Mouse (Mus musculus): ENCODE measurements around the gene Polrmt. TPM values are rescaled to one million over a fixed set of nuclear protein-coding genes. Genes with fewer than 3 reads are reported as not detected.
"Not testable (repeated sequence)": the region's sequence is repeated elsewhere in the genome, so short reads cannot be mapped to it uniquely, and the experiment has no call there.

Polrmt gene
- total RNA-seq, 2 experiments from 2014 or later: 9.7 to 20.9 TPM

DNA sequence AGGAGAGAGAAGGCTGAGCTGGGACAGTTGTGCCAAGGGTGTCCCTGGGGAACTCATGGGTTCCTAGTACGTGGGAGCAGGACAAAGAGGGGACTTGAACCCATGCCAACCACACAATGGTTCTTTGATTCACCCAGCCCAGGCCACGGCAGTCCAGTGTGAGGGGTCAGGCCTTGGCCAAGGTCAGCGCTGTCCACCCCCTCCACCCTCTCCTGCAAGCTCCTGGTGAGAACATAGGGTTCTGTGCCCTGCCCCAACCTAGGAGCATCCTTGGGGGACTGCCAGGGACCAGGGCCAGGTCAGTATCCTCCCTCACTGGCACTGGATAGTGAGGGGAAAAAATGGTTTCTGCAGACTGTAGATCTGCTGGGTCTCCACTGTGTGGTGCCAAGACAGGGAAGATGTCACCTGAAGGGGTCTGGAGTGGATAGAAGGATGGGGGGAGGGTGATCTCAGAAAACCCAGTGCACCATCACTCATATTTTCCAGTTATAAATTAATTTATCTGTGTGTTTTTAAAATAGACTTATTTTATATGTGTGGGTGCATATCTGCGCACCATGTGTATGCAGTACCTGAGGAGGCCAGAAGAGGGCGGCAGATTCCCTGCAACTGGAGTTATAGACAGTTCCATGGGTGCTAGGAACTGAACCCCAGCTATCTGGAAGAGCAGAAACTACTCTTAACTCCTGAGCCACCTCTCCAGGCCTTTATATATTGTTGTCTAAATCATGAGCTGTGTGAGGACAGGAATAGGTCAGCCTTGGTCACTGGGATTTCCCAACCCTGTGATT, 28.3 kb upstream of the Polrmt start:
- no peak for ATAC-seq (ENCODE audit: poor library complexity, severe bottlenecking)

DNA sequence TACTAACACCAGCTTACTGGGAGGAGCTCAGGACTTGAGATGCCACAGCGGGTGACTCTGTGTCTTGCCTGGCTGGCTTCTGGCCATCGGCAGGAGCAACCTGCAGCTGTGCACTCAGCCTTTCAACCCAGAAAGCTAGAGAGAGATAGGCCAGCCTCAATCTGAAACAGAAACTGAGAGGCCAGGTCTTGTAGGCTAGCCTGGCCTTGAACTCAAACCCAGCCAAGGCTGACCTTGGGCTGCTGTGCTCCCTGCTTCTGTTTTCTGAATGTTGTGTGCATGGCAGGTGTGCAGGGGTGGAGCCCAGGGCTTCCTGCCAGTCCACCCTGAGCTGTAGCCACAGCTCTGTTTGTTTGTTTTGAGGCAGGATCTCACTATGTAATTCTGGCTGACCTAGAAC, 26.8 kb upstream of the Polrmt start:
- ATAC-seq (ENCODE audit: poor library complexity, severe bottlenecking): no peak

DNA sequence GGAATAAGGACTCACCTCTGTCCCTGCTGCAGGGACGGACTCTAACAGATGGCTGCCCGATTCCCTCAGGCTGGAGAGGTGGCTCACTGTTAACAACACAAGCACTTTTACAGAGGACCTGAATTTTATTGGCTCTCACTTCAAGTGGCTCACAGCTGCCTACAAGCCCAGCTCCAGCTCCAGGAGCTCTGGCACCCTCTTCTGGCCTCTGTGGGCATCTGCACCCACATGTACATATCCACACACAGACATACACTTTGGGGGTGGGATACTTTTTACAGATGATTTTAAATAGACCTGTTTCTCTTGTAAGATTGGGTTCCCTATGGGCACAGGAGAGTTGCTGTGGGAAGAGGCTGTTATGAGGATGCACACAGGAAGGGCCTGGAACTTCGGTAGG, 25.9 kb upstream of the Polrmt start:
- ATAC-seq (ENCODE audit: poor library complexity, severe bottlenecking): no peak

DNA sequence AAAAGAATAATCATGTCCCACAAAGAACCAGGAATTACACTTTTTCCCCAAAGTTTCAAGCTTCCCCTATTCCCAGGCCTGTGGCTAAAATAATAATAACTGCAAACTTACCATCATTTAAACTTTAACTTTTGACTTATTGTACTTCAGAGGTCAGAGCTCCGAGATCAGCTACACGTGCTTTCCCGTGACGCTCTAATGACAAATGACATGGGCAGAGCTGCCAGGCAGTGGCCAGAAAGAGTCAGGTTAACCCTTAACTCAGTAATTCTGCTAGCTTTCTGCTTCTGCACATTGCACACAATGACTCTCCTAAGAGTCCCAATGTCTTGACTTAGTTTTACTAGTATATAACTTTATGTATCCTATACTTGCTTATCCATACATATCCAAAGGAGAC, 22.9 kb upstream of the Polrmt start:
- no peak for ATAC-seq (ENCODE audit: poor library complexity, severe bottlenecking)

DNA sequence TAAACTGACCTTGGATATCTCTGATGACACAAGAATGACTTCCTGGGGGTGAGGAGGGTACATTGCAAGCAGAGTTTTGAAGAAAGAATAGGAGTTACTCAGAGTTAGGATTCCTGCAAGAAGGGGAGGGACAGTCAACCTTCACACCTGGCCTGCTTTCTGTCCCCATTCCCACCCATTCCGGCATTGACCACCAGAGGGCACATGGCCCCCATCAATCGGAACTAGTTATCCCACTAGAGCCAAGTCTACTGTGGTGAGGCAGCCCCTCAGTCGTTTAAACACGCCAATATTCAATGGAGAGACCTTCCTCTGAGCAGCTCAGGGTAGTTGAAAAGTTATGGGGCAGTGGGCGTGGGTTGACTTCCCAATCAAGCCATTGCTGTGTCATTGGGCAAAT, 22.0 kb upstream of the Polrmt start:
- ATAC-seq (ENCODE audit: poor library complexity, severe bottlenecking): 0 out of 2 replicates have a peak, but pooled peaks have one; percentile 23

DNA sequence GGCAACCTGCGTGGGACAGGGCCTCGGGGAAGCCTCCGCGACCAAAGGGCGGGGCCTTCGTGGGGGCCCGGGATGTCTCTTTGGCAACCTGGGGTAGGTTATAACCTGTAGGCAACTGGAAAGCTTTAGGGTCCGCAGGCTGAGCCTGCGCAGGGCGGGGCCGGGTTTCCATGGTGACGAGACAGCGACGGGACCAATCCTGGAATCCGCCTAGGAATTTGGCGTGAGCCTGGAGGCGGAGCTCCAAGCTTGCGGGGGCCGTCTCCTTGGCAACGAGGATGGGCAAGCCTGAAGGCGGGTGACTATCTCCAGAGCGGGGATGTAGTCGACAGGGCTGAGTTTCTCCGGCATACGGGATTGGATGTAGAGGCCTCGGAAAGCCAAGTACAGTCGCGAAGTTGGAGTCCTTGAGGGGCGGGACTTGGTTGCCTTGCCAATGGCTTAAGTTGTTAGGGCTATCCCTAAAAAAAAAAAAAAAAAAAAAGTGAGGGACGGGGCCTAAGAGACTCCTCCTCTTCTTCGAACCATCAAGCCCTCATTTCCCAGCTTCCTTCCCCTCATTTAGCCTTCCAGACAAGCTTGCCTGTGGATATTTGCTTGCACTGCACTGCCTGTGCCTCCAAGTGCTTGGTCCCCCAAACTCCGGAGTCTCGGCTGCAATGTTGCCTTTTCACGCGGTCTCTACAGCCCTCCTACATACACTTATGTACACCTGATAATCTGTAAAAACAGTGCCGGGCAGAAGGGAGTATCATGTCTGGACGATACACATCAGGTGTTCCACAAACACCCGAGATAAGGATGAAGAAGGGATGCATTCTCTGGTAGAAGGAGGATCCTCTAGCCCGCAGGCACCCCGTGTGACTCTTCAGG, 21.2 kb upstream of the Polrmt start:
- ATAC-seq (ENCODE audit: poor library complexity, severe bottlenecking): peak; percentile 28

DNA sequence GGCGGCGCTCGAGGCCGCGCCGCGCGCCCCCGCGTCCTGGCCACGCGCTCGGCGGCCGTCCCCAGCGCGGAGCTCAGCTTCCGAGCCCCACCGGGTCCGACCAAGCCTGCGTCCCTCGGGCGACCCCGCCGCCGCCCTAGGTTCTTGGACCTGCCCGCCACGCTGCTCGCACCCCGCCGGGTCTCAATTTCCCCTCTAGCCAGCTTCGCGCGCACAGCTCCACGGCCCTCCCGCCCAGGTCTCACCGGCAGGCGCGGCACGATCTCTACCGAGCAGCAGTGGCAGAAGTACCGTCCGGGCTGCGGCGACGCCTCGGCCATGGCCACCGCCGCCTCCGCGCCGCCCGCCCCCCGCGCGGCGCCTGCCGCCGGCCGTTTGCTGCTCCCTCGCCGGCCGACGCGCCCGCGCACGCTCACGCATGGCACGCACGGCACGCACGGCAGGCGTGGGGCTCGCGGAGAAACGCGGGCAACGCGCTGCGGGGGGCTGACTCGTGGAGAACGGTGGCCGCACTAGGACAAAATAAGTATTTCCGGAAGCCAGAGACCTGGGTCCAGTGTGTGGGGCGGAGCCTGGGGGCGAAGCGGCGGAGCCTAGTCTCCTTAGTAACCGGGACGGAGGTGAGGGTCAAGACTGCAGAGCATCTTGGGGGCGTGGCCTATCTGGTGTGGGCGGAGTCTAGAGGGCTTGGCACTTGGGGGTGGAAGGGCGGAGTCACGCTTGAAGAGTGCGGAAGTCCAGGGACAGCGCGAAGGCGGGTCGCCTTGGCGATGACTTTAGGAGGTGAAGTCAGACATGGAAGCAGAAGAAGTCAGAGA, 20.3 kb upstream of the Polrmt start, which contains the start of gene Rnf126:
Gene Rnf126, minus strand, starts transcription at position 445 of the 818 bp plus-strand sequence.
- peak; percentile 94 for ATAC-seq (ENCODE audit: poor library complexity, severe bottlenecking)

DNA sequence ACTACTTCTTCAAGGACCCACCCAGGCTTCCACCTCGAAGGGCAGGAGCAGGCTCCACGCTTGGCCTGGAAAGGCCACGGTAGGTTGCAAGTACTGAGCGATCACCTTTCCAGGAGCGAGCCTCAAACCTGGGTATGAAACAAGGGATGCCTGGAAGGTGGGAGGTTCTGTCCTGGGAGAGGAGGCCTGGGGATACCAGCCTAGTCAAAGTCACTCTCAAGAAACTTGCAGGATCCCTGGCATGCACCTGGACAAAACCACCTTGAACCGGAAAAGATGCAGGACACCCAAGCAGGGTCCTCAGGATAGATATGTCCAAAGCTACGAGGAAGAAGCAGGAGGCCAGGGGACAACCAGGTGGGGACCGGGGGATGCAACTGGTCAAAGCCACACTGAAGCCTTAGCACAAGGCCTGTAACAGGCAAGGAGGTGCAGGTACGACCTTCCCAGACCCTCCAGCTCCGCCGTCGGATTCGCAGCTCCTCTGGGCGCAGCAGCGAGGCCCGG, 19.7 kb upstream of the Polrmt start:
- no peak for ATAC-seq (ENCODE audit: poor library complexity, severe bottlenecking)

DNA sequence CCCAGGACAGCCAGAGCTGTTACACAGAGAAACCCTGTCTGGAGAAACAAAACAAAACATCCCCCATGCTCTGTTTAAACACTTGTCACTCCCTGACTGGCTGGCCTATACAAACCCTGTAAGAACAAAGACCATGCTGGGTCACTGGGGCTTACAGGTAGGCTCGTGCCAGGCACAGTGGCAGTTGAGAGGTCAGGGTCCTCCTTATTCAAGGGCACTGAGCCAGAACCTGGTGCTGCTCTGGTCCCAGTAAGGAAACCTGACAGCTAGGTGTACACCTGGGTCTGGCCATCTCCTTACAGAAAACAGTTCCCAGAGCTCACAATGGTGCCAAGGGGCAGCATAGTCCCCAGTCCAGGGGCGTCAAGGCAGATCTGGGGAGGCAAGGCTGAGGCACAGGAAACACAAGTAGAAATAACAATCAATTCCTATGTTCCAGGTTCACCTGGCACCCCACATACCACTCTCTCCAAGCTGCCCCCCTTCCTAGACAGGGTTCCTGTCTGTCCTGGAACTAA, 18.9 kb upstream of the Polrmt start:
- no peak for ATAC-seq (ENCODE audit: poor library complexity, severe bottlenecking)

DNA sequence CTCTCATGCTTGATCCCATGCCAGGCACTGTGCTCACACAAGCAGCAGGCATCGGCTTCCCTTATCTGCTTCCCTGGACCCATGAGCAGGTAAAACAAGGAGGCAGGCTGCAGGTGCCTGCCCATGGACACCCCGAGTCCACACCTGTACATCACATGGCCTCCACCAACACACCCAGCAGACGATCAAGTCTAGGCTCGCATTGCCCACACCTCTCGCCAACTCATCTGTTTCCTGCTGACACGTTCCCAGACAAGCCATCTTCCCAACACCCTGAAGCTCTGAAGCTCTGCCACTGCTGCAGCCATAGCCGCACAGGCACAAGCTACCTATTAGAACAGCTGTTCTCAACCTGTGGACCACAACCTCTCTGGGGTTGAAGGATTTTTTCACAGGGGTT, 17.9 kb upstream of the Polrmt start:
- ATAC-seq (ENCODE audit: poor library complexity, severe bottlenecking): no peak

DNA sequence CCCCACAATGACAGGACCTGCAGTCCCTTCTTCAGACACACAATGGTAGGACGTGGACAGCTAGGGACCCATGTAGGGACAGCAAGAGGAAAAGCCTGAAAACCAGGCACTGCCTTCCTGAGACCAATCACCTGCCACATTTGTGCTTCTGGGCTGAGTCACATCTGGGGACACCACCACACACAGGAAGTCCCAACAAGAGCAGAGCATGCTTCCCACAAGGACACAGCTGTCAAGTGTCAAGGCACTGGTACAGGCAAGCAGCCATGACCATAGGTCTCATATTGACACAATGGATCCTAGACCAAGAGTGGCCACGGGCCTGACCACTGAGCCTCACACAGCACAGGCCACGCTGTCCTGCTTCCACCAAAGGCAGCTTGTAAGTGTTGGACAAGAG, 16.5 kb upstream of the Polrmt start:
- no peak for ATAC-seq (ENCODE audit: poor library complexity, severe bottlenecking)

DNA sequence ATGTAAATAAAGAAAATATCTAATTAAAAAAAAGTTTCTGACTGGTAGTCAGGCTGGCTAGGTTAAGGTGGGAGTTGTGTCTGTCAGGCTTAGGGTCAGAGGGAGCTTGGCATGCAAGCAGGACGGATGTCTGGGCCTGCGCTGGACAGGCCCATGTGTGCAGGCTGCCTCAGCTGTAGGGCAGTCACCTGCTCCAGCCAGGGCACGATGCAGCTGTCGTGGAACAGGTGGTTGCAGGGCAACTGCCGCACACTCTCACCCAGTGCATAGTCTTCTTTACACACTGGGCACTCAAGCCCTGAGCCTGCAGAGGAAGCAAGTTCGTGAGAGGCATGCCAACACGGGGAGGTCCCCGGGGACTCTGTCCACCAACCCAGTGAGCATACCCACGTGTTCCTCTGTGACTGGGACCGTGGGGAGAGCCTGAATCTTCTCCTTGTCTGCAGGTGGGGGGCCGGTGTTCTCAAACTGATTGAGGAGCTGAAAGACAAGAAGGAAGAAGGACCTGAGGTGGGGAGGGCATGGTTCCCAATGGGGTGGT, 14.3 kb upstream of the Polrmt start:
- no peak for ATAC-seq (ENCODE audit: poor library complexity, severe bottlenecking)

DNA sequence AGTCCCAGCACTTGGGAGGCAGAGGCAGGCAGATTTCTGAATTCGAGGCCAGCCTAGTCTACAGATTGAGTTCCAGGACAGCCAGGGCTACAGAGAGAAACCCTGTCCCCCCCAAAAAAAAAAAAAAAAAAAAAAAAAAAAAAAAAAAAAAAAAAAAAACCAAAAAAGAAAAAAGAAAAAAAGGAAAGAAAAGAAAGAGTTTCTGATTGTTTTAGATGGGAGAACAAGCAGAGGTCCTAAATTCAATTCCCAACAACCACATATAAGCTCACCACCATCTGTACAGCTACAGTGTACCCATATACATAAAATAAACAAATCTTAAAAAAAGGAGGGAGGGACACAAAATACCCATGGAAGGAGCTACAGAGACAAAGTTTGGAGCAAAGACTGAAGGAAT, 13.3 kb upstream of the Polrmt start:
- ATAC-seq (ENCODE audit: poor library complexity, severe bottlenecking): not testable (repeated sequence)

DNA sequence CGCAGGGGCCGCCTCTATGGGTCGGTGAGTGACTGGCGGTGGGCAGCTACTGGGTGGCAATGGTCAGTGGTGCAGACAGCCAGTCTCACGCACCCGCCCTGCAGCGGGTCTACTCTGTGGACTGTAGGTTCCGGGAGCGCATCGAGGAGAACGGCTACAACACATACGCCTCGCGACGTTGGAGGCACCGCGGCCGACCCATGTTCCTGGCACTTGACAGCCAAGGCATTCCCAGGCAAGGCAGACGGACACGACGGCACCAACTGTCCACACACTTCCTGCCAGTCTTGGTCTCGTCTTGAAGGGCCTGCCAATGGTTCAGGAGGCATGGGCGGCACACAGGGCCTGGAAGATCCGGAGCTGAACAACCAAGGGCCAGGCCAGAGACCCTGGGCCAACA, 10.3 kb upstream of the Polrmt start:
- no peak for ATAC-seq (ENCODE audit: poor library complexity, severe bottlenecking)

DNA sequence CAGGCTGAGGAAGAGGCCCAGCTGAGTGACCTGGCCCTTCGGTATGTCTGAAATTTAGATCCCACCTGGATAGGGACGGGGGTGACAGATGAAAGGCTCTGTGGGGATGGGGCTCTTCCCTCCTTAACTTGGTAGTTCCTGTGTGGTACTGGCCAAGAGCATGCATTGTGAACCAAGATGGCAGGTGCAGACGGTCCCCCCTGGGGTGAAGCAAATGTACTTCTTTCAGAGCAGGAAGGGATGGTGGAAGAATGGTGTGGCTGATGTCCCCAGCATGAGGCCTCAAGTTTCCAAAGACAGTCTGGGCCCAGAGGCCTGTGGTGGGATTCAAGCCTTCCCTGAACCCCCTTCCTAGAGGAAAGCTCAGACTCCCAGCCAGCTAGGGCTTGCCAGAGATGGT, 9.5 kb upstream of the Polrmt start:
- ATAC-seq (ENCODE audit: poor library complexity, severe bottlenecking): no peak

DNA sequence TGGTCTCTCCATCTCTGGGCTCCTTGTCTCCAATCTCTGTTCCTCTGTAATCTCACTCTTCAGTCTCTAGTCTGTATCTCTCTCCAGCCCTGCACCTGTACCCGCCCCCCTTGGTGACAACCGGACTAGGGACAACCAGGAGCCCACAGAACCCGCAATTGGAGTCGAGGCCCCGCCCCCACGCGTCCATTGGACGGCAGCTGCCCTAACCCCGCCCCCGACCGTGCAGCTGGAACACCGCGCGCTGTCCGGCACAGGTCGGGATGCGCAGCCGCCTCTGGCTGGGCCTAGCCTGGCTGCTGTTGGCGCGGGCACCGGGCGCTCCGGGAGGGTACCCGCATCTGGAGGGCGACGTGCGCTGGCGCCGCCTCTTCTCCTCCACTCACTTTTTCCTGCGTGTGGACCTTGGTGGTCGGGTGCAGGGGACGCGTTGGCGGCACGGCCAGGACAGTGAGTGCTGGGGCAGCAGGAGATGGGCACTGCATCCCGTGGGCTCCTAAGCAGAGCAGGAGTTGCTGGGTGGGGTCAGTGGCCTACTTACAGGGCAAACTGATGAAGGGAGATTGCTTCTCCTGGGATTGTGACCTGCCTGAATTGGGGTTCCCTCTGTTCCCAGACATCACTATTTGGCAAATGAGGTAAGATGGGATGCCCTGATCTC, 8.6 kb upstream of the Polrmt start, which contains the start of gene Fgf22:
Gene Fgf22, plus strand, starts transcription at position 221 of the 661 bp plus-strand sequence.
- ATAC-seq (ENCODE audit: poor library complexity, severe bottlenecking): peak; percentile 75

DNA sequence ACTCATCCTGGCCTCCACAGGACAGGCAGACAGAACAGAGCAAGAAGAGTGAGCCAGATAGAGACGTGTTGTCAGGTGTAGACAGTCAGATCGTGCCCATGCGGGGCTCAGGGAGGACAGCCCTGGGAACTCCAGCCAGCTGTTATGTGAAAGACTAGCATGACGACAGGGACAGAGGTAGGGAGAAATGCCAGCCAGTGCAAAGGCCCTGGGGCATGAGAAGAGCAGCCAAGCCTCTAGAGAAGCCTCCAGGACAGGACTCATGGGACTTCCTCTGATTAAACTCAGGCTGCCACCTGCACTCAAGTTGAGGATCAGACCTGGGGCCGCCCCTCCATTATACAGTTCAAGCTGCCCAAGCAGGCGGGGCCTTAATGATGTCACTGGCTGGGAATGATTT, 2.1 kb upstream of the Polrmt start:
- ATAC-seq (ENCODE audit: poor library complexity, severe bottlenecking): no peak

DNA sequence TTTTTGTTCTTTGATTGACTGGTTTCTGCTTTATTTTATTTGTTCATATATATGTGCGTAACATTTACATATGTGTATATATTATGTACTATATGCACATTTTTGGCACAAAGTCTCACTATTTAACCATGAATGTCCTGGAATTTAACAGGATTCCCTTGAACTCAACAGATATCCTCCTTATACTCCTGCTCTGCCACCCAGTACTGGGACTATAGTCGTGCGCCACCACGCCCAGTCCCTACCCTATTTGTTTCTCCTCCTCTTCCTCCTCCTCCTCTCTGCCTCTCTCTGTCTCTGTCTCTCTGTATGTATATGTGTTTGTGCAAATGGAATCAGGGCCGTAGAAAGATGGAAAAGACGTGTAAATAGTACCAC, 382 bp upstream of the Polrmt start:
- peak; percentile 22; the same call in 1 of the 2 replicates for ATAC-seq (ENCODE audit: poor library complexity, severe bottlenecking)

DNA sequence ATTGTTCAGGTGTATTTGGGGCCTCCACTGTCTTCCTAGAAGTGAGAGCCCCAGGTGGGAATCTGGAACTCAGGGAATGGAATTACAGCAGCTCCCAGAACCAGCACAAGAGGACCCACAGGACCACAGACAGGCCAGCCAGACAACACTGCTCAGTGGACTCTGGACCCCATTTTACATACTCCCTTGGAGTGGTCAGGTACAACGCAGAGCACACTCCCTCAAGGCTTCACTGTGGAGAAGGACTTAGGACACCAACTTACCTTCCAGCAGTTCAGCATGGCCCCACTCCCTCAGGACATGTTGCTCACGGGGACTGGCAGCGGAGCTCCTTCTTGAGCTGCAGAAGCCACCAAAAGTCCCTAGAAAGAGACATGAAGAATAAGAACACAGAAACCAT, 970 bp downstream of the Polrmt start:
- ATAC-seq (ENCODE audit: poor library complexity, severe bottlenecking): no peak

Measured in megakaryocyte, adult 5-6 weeks (primary cell).